Mouse (Mus musculus) kidney, embryonic 14.5 days (tissue): ENCODE results near the gene Tbxas1. TPM values are rescaled to one million over a fixed set of nuclear protein-coding genes. Genes with fewer than 3 reads are reported as not detected.

Experiments
- ATAC-seq: fragments of 200-750 bp; cut with Nextera tagmentation; 2 replicates; pipeline ENCODE4 v1.8.0; 2017; ENCODE audit warnings: moderate number of reproducible peaks, mild to moderate bottlenecking, moderate TSS enrichment, moderate library complexity; ENCODE audit not compliant: low FRiP score, low TSS enrichment
- H3K27ac ChIP-seq: fragments of 300-500 bp; sonication (generic); 2 replicates; pipeline ENCODE4 v1.5.1; 2014; ENCODE audit warnings: low read depth, mild to moderate bottlenecking, low read length, moderate library complexity, mixed read lengths
- H3K27me3 ChIP-seq: fragments of 300-500 bp; sonication (generic); 2 replicates; pipeline ENCODE4 v1.6.1; 2014; ENCODE audit warnings: mild to moderate bottlenecking, low read length; ENCODE audit not compliant: control insufficient read depth, insufficient read depth
- H3K36me3 ChIP-seq: fragments of 300-500 bp; sonication (generic); 2 replicates; pipeline ENCODE4 v1.6.1; 2014; ENCODE audit warnings: low read length, mixed read lengths; ENCODE audit not compliant: control insufficient read depth, insufficient read depth
- H3K4me1 ChIP-seq: fragments of 300-500 bp; sonication (generic); 2 replicates; pipeline ENCODE4 v1.6.1; 2014; ENCODE audit warnings: low read length, mixed read lengths; ENCODE audit not compliant: control insufficient read depth, insufficient read depth
- H3K4me2 ChIP-seq: fragments of 300-500 bp; sonication (generic); replicated peaks from 2 replicates; pipeline ENCODE4 v1.6.1; 2014; ENCODE audit warnings: low read depth, mild to moderate bottlenecking, low read length
- H3K4me3 ChIP-seq: fragments of 300-500 bp; sonication (generic); 2 replicates; pipeline ENCODE4 v1.5.1; 2014; ENCODE audit warnings: mild to moderate bottlenecking, low read length
- H3K9ac ChIP-seq: fragments of 300-500 bp; sonication (generic); 2 replicates; pipeline ENCODE4 v1.6.1; 2014; ENCODE audit warnings: low read depth, mild to moderate bottlenecking, low read length, moderate library complexity
- H3K9me3 ChIP-seq: fragments of 300-500 bp; sonication (generic); 2 replicates; pipeline ENCODE4 v1.6.1; 2016; ENCODE audit warnings: low read length; ENCODE audit not compliant: control insufficient read depth
- WGBS: fragments of 180-500 bp; shearing (Covaris S2); extraction: QIAGEN DNeasy Blood & Tissue Kit; methylation state at CpG from one replicate; pipeline ENCODE4 v1.1.7; 2014; 5-methylcytosine and 5-hydroxymethylcytosine counted together
- polyA plus RNA-seq: library from polyadenylated mRNA; unstranded; fragments of >200 nt; fragmentation: Nextera tagmentation; extraction: Ambion mirVana; gene quantifications from 2 replicates; pipeline ENCODE4 v1.2.1, GENCODE M21; 2014

The Tbxas1 gene
- polyA plus RNA-seq, 1 experiment from 2014 or later: 3.3 TPM

GRCm38 (mm10) chr6:38973441-38974161 lies 98.4 kb downstream of the Tbxas1 start:
- H3K4me1 ChIP-seq: 0 out of 2 replicates have a peak, but pooled peaks cover 4% of the 10 kb centered on the region
- no peak overlapping the region for H3K9ac ChIP-seq
- WGBS: 67% methylated on average over 10 of the region's 10 CpGs
- peak overlapping the region; percentile 37; the same call in 1 of the 2 replicates for H3K27ac ChIP-seq
- peak; percentile 30; the same call in 1 of the 2 replicates for ATAC-seq
- no peaks in the 10 kb centered on the region for H3K27me3 ChIP-seq
- no peak overlapping the region for H3K4me3 ChIP-seq
- no peaks in the 10 kb centered on the region for H3K36me3 ChIP-seq
- H3K9me3 ChIP-seq: no peaks in the 10 kb centered on the region
- no peak overlapping the region for H3K4me2 ChIP-seq

GRCm38 (mm10) chr6:38974162-38974525 lies 98.9 kb downstream of the Tbxas1 start:
- Histone ChIP-seq H3K27me3 (no peaks in the 10 kb centered on the region), H3K4me3 (no peak overlapping the region), H3K9ac (no peak overlapping the region), H3K9me3 (no peaks in the 10 kb centered on the region), H3K4me1 (0 out of 2 replicates have a peak, but pooled peaks cover 4% of the 10 kb centered on the region), H3K36me3 (no peaks in the 10 kb centered on the region), H3K4me2 (no peak overlapping the region), H3K27ac (0 out of 2 replicates have a peak overlapping the region, but pooled peaks have one; percentile 37)
- no peak for ATAC-seq
- 45% methylated on average over 1 of the region's 1 CpGs for WGBS

- H3K36me3 ChIP-seq: no peaks in the 10 kb centered on the region
- no peak overlapping the region for H3K27ac ChIP-seq
- H3K4me3 ChIP-seq: no peak overlapping the region
- H3K9me3 ChIP-seq: no peaks in the 10 kb centered on the region
- 0 out of 2 replicates have a peak, but pooled peaks cover 4% of the 10 kb centered on the region for H3K4me1 ChIP-seq
- peak; percentile 42; the same call in 1 of the 2 replicates for ATAC-seq
- no peak overlapping the region for H3K9ac ChIP-seq
- 58% methylated on average over 8 of the region's 8 CpGs for WGBS
- no peak overlapping the region for H3K4me2 ChIP-seq
- H3K27me3 ChIP-seq: no peaks in the 10 kb centered on the region
Measured at GRCm38 (mm10) chr6:38974536-38975268, 99.5 kb downstream of the Tbxas1 start.

GRCm38 (mm10) chr6:38975866-38976265 lies 100.7 kb downstream of the Tbxas1 start:
- Histone ChIP-seq H3K36me3 (no peaks in the 10 kb centered on the region), H3K4me1 (0 out of 2 replicates have a peak, but pooled peaks cover under 1% of the 10 kb centered on the region), H3K9me3 (no peaks in the 10 kb centered on the region), H3K9ac (no peak overlapping the region), H3K4me2 (no peak overlapping the region), H3K27ac (no peak overlapping the region), H3K27me3 (no peaks in the 10 kb centered on the region), H3K4me3 (no peak overlapping the region)
- no peak for ATAC-seq
- WGBS: 93% methylated on average over 4 of the region's 4 CpGs

GRCm38 (mm10) chr6:38976355-38976754 lies 101.2 kb downstream of the Tbxas1 start:
- no peaks in the 10 kb centered on the region for H3K4me1 ChIP-seq
- no peak overlapping the region for H3K4me2 ChIP-seq
- H3K27me3 ChIP-seq: no peaks in the 10 kb centered on the region
- no peak for ATAC-seq
- H3K4me3 ChIP-seq: no peak overlapping the region
- no peaks in the 10 kb centered on the region for H3K36me3 ChIP-seq
- 86% methylated on average over 2 of the region's 2 CpGs for WGBS
- H3K9me3 ChIP-seq: no peaks in the 10 kb centered on the region
- no peak overlapping the region for H3K27ac ChIP-seq
- no peak overlapping the region for H3K9ac ChIP-seq

GRCm38 (mm10) chr6:38980921-38981715 lies 105.9 kb downstream of the Tbxas1 start:
- no peaks in the 10 kb centered on the region for H3K36me3 ChIP-seq
- no peaks in the 10 kb centered on the region for H3K27me3 ChIP-seq
- no peak overlapping the region for H3K9ac ChIP-seq
- ATAC-seq: no peak
- H3K27ac ChIP-seq: no peak overlapping the region
- peaks cover 4% of the 10 kb centered on the region; the same call in 1 of the 2 replicates for H3K4me1 ChIP-seq
- WGBS: 64% methylated on average over 11 of the region's 11 CpGs
- no peak overlapping the region for H3K4me3 ChIP-seq
- no peaks in the 10 kb centered on the region for H3K9me3 ChIP-seq
- H3K4me2 ChIP-seq: no peak overlapping the region

GRCm38 (mm10) chr6:38982071-38982470 lies 106.9 kb downstream of the Tbxas1 start:
- Histone ChIP-seq H3K9ac (no peak overlapping the region), H3K4me3 (no peak overlapping the region), H3K36me3 (no peaks in the 10 kb centered on the region), H3K27ac (no peak overlapping the region), H3K9me3 (no peaks in the 10 kb centered on the region), H3K4me1 (peaks cover 6% of the 10 kb centered on the region; the same call in 1 of the 2 replicates), H3K4me2 (no peak overlapping the region), H3K27me3 (no peaks in the 10 kb centered on the region)
- WGBS: 93% methylated on average over 8 of the region's 8 CpGs
- no peak for ATAC-seq

GRCm38 (mm10) chr6:38982656-38983055 lies 107.5 kb downstream of the Tbxas1 start:
- H3K27ac ChIP-seq: no peak overlapping the region
- no peaks in the 10 kb centered on the region for H3K36me3 ChIP-seq
- 78% methylated on average over 4 of the region's 4 CpGs for WGBS

More at GRCm38 (mm10) chr6:38982656-38983055, 107.5 kb downstream of the Tbxas1 start:
- peaks cover 6% of the 10 kb centered on the region; the same call in 1 of the 2 replicates for H3K4me1 ChIP-seq
- no peak for ATAC-seq
- H3K9me3 ChIP-seq: no peaks in the 10 kb centered on the region
- H3K27me3 ChIP-seq: no peaks in the 10 kb centered on the region
- H3K4me2 ChIP-seq: no peak overlapping the region
- H3K4me3 ChIP-seq: no peak overlapping the region
- H3K9ac ChIP-seq: no peak overlapping the region
